Mouse (Mus musculus) heart, embryonic 14.5 days (tissue): Measurements from ENCODE around the gene Sla2. TPM values are rescaled to one million over a fixed set of nuclear protein-coding genes. Genes with fewer than 3 reads are reported as not detected.

Experiments
- ATAC-seq: fragments of 200-750 bp; cut with Nextera tagmentation; 2 replicates; pipeline ENCODE4 v1.8.0; 2017; ENCODE audit warnings: low read depth, moderate TSS enrichment; ENCODE audit not compliant: insufficient number of reproducible peaks, insufficient read depth, low FRiP score
- H3K27ac ChIP-seq, 2 experiments: fragments of 200-500 bp in 1 of 2; fragments of 300-500 bp in 1 of 2; sonication (generic) in 1 of 2; replicated peaks in 1 of 2; 2 replicates each; pipeline ENCODE4 v1.5.1; 2012 to 2014; ENCODE audit warnings: low read depth in 2 of 2, low read length in 2 of 2, control low read depth in 1 of 2, mild to moderate bottlenecking in 1 of 2, mixed read lengths in 1 of 2; ENCODE audit not compliant: control insufficient read depth in 1 of 2, insufficient read depth in 1 of 2
- H3K27me3 ChIP-seq: fragments of 300-500 bp; sonication (generic); 2 replicates; pipeline ENCODE4 v1.6.1; 2014; ENCODE audit warnings: mild to moderate bottlenecking, low read length, control low read depth; ENCODE audit not compliant: control insufficient read depth, insufficient read depth
- H3K36me3 ChIP-seq: fragments of 300-500 bp; sonication (generic); 2 replicates; pipeline ENCODE4 v1.6.1; 2014; ENCODE audit warnings: mild to moderate bottlenecking, control low read depth, low read length, mixed read lengths; ENCODE audit not compliant: control insufficient read depth, insufficient read depth
- H3K4me1 ChIP-seq, 2 experiments: fragments of 200-500 bp in 1 of 2; fragments of 300-500 bp in 1 of 2; sonication (generic) in 1 of 2; 2 replicates each; pipeline ENCODE4 v1.6.1; 2012 to 2014; ENCODE audit warnings: low read length in 2 of 2, control low read depth in 1 of 2, mixed read lengths in 1 of 2; ENCODE audit not compliant: control insufficient read depth in 2 of 2, insufficient read depth in 2 of 2
- H3K4me2 ChIP-seq: fragments of 300-500 bp; sonication (generic); 2 replicates; pipeline ENCODE4 v1.6.1; 2014; ENCODE audit warnings: mild to moderate bottlenecking, low read length
- H3K4me3 ChIP-seq, 2 experiments: fragments of 200-500 bp in 1 of 2; fragments of 300-500 bp in 1 of 2; sonication (generic) in 1 of 2; 2 replicates each; pipeline ENCODE4 v1.5.1; 2012 to 2014; ENCODE audit warnings: low read length in 2 of 2, mild to moderate bottlenecking in 2 of 2, control low read depth in 1 of 2, low read depth in 1 of 2, moderate library complexity in 1 of 2; ENCODE audit not compliant: control insufficient read depth in 1 of 2, insufficient read depth in 1 of 2
- H3K9ac ChIP-seq: fragments of 300-500 bp; sonication (generic); 2 replicates; pipeline ENCODE4 v1.6.1; 2014; ENCODE audit warnings: mild to moderate bottlenecking, low read length
- H3K9me3 ChIP-seq: fragments of 300-500 bp; sonication (generic); 2 replicates; pipeline ENCODE4 v1.6.1; 2016; ENCODE audit warnings: low read length, control low read depth; ENCODE audit not compliant: control insufficient read depth
- WGBS: fragments of 180-500 bp; shearing (Covaris S2); extraction: QIAGEN DNeasy Blood & Tissue Kit; methylation state at CpG from one replicate; pipeline ENCODE4 v1.1.7; 2014; 5-methylcytosine and 5-hydroxymethylcytosine counted together
- polyA plus RNA-seq: library from polyadenylated mRNA; unstranded; fragments of >200 nt; fragmentation: Nextera tagmentation; extraction: Ambion mirVana; gene quantifications from 2 replicates; pipeline ENCODE4 v1.2.1, GENCODE M21; 2014

Gene Sla2
- polyA plus RNA-seq, 1 experiment from 2014 or later: 0.26 TPM

DNA sequence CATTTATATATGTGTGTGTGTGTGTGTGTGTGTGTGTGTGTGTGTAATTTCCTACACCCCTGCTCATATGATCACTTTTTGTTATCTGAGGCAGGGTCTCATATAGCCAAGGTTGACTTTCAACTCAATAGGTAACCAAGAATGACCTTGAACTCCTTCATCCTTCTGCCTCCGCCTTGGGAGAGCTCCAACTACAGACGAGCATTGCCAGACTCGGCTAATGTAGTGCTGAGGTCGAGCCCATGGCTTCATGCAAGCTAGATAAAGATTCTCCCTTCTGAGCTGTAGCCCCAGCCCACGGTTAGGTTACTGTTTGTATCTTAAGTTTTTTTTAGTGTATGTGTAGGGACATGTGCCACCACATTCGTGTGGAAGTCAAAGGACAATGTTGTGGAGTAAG lies 14.9 kb upstream of the Sla2 start:
- ATAC-seq: no peak
- Histone ChIP-seq H3K27me3 (no peaks in the 10 kb centered on the region), H3K9me3 (no peaks in the 10 kb centered on the region), H3K4me3 (no peak overlapping the region), H3K36me3 (no peaks in the 10 kb centered on the region), H3K9ac (no peak overlapping the region), H3K4me1 (peaks cover 5 to 6% of the 10 kb centered on the region in 2 experiments; a peak in 1 of 4 replicates), H3K27ac (no peak overlapping the region), H3K4me2 (no peak overlapping the region)
- 60% methylated on average over 6 of the region's 6 CpGs for WGBS

DNA sequence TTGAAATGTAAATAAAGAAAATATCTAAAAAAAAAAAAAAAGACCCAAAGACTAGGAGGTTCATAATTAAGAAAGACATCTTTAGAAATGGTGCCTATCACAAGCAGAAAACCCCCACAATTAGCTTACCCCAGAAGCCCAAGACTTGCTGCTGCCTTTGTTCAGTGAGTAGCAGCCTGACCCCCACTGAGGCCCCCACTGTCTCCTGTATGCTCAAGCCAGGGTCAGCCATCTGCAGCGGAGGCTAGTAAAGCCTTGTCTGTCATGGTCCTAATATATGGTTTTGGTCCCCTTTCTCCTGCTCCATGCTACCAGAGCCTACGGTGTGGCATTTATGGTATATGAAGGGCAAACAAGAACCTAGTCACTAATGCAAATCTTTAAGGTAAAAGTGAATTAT lies 14.4 kb upstream of the Sla2 start:
- H3K4me2 ChIP-seq: no peak overlapping the region
- H3K4me1 ChIP-seq: peaks cover 5 to 6% of the 10 kb centered on the region in 2 experiments; a peak in 1 of 4 replicates
- H3K27ac ChIP-seq: no peak overlapping the region
- no peak overlapping the region for H3K9ac ChIP-seq
- no peaks in the 10 kb centered on the region for H3K36me3 ChIP-seq
- no peak overlapping the region for H3K4me3 ChIP-seq
- 82% methylated on average over 2 of the region's 2 CpGs for WGBS
- no peaks in the 10 kb centered on the region for H3K9me3 ChIP-seq
- ATAC-seq: no peak
- no peaks in the 10 kb centered on the region for H3K27me3 ChIP-seq

DNA sequence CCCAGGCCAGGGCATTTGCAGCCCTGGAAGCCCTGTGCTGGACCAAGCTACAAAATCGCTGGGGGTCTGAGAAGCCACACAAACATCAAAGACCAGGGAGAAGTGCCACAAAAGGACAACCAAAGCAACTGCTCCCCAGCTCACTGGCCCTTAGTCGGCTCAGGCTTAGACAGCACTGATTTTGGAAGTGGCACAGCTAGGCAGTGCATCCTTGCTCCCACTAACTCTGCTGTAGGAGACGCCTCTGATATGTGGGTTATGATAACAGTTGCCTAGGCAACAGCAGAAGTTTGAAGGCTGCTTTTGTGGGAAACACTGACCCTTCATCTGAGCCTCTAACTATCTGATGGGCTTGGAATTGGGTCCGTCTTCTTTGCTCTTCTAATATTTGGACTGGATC lies 12.2 kb upstream of the Sla2 start:
- Histone ChIP-seq H3K27ac (no peak overlapping the region), H3K9ac (no peak overlapping the region), H3K9me3 (no peaks in the 10 kb centered on the region), H3K4me1 (peaks cover 5 to 6% of the 10 kb centered on the region in 2 experiments; a peak in 1 of 4 replicates), H3K36me3 (no peaks in the 10 kb centered on the region), H3K4me2 (no peak overlapping the region), H3K4me3 (no peak overlapping the region), H3K27me3 (no peaks in the 10 kb centered on the region)
- ATAC-seq: no peak
- 38% methylated on average over 4 of the region's 4 CpGs for WGBS

DNA sequence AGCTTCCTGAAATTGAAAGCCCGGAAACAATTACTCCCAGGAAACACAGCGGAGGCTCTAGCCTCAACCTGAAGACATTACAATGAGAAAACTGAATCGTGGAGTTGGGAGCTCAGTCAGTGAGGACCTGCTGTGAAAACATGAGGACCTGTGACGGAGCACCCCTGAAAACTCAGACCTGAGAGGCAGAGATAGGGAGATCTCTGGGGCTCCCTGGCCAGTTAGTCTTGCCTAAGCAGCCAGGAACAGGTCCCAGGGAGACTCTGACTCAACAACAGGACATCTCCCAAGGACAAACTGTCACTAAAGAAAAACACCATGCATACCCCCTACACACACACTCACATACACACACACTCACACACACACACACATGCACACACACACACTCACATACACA lies 11.4 kb upstream of the Sla2 start:
- Histone ChIP-seq H3K4me1 (peaks cover 5 to 6% of the 10 kb centered on the region in 2 experiments; a peak in 1 of 4 replicates), H3K4me3 (no peak overlapping the region), H3K9me3 (no peaks in the 10 kb centered on the region), H3K27ac (no peak overlapping the region), H3K9ac (no peak overlapping the region), H3K27me3 (no peaks in the 10 kb centered on the region), H3K4me2 (no peak overlapping the region), H3K36me3 (no peaks in the 10 kb centered on the region)
- no peak for ATAC-seq
- WGBS: 40% methylated on average over 4 of the region's 4 CpGs

DNA sequence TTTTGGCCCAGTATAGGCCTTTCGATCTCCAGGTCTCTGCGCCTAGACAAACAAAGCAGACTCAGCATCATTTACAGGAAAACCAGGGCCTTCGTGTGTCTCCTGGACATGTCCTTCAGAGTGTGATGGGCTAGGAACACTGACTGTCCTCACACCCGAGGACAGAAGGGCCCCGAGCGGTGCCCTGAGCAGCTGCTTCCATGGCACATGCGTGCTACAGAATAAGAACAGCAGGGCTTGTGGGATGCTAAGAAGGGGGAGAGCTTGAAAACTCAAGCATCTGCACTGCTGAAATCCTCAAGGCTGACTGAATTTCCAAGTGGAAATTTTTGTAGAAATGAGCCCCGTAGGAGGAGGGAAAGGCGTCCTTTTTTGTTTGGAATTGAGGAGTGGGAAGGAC lies 10.0 kb upstream of the Sla2 start:
- H3K4me3 ChIP-seq: no peak overlapping the region
- no peak overlapping the region for H3K27ac ChIP-seq
- no peaks in the 10 kb centered on the region for H3K9me3 ChIP-seq
- H3K9ac ChIP-seq: no peak overlapping the region
- no peaks in the 10 kb centered on the region for H3K27me3 ChIP-seq
- no peaks in the 10 kb centered on the region for H3K36me3 ChIP-seq
- no peak overlapping the region for H3K4me2 ChIP-seq
- 81% methylated on average over 9 of the region's 9 CpGs for WGBS
- H3K4me1 ChIP-seq: peaks cover 5 to 6% of the 10 kb centered on the region in 2 experiments; a peak in 1 of 4 replicates
- no peak for ATAC-seq

DNA sequence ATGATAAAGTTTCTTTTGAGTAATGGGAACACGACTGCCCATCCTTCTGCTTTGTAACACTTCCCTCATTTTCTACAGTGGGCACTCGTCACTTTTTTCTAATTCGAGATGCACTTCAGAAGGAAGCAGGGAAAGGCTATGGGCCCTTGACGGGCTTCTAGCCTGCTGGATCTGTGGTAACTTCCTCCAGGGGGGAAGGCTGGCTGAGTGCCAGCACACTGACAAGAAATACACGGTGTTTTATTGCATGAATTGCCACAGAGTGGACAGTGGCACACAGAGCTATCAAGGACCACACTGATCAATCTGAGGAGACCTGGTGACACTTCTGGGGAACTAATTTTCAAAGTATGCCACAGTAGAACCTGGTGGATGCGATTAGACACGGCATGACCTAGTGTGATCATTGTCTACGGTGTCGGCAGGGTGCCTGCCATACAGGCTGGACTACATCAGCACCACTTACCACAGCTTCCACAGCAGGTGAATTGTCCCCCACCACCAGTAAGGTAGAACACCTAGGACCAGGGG lies 9.5 kb upstream of the Sla2 start:
- Histone ChIP-seq H3K9ac (no peak overlapping the region), H3K4me1 (peaks cover 5 to 6% of the 10 kb centered on the region in 2 experiments; a peak in 1 of 4 replicates), H3K4me2 (no peak overlapping the region), H3K9me3 (no peaks in the 10 kb centered on the region), H3K27ac (no peak overlapping the region), H3K4me3 (no peak overlapping the region), H3K27me3 (no peaks in the 10 kb centered on the region), H3K36me3 (no peaks in the 10 kb centered on the region)
- ATAC-seq: no peak
- WGBS: 59% methylated on average over 9 of the region's 9 CpGs

DNA sequence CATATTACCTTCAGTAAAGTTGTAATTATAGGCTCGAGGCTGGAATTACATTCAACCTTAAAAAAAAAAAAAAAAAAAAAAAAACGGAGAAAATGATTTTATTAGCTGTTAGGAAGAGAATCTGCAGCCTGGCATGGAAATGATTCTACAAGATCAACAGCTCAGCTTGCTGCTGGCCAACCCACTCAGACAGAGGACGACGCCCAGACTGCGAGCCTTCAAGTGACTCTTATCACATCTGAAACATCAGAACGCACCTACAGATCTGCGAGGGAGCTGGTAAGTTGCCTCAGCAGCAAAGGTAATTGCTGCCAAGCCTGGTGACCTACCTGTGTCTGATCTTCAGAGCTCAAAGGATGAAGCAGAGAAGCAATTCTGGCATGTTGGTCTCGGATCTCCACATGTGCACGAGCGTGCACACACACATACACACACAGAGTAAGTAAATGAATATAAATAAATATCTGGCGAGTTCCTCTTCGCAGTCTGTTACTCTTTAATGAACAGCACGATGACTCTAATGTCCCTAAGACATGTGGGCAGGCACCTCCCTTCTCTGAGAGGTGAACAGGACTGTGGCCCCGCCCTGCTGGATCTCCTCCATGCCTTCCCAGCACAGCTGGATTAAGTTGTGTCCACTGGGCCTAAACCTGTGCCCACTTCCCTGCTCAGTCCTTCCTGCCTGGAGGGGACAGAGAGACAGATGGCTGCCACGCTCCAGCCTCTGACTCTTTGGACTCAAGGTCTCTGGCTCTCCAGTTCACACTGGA lies 7.7 kb upstream of the Sla2 start:
- Histone ChIP-seq H3K9me3 (no peaks in the 10 kb centered on the region), H3K4me1 (peaks cover 5 to 6% of the 10 kb centered on the region in 2 experiments; a peak in 1 of 4 replicates), H3K27me3 (no peaks in the 10 kb centered on the region), H3K27ac (no peak overlapping the region), H3K4me2 (no peak overlapping the region), H3K9ac (no peak overlapping the region), H3K4me3 (no peak overlapping the region), H3K36me3 (no peaks in the 10 kb centered on the region)
- WGBS: 71% methylated on average over 15 of the region's 15 CpGs
- no peak for ATAC-seq
